Comparison of ENCODE assay signal across 8 mouse cellular contexts in genomic region chr7:110626186-110627098, GRCm38 (mm10). TPM values are rescaled to one million over a fixed set of nuclear protein-coding genes. Genes with fewer than 3 reads are reported as not detected.
DNase-seq lines count a peak whose midpoint lies in the region; ATAC-seq lines count a peak whose summit lies in the region.

No protein-coding gene starts in this region.

- WGBS in hindbrain, embryonic 12.5 days: 5% methylated on average over 28 of the region's 28 CpGs
- 7% methylated on average over 28 of the region's 28 CpGs for WGBS in limb, embryonic 15.5 days
- 14% methylated on average over 28 of the region's 28 CpGs for WGBS in stomach, embryonic 16.5 days

- H3K9me3 ChIP-seq in megakaryocyte, embryonic 14.5 days: no peaks in the 10 kb centered on the region
- H3K9me3 ChIP-seq in hindbrain, embryonic 12.5 days (replicated peaks): no peaks in the 10 kb centered on the region
- H3K9me3 ChIP-seq in limb, embryonic 15.5 days: no peaks in the 10 kb centered on the region
- H3K9me3 ChIP-seq in stomach, embryonic 16.5 days (replicated peaks; ENCODE audit: control insufficient read depth, low read length): no peaks in the 10 kb centered on the region

- no peak overlapping the region for H3K9ac ChIP-seq in hindbrain, embryonic 12.5 days
- H3K9ac ChIP-seq in limb, embryonic 15.5 days: no peak overlapping the region; the same call in 1 of the 2 replicates
- peak overlapping the region; percentile 13; the same call in 1 of the 2 replicates for H3K9ac ChIP-seq in stomach, embryonic 16.5 days (ENCODE audit: low read length)

- H3K36me3 ChIP-seq in megakaryocyte, embryonic 14.5 days (replicated peaks; ENCODE audit: low read length): no peaks in the 10 kb centered on the region
- H3K36me3 ChIP-seq in hindbrain, embryonic 12.5 days: no peaks in the 10 kb centered on the region
- no peaks in the 10 kb centered on the region for H3K36me3 ChIP-seq in limb, embryonic 15.5 days
- no peaks in the 10 kb centered on the region for H3K36me3 ChIP-seq in stomach, embryonic 16.5 days (ENCODE audit: control insufficient read depth, insufficient read depth, low read length)

- DNase-seq in adrenal gland, postnatal 25 days: no peak
- DNase-seq in adrenal gland, postnatal 10 days: no peak

- no peak overlapping the region for H3K27ac ChIP-seq in hindbrain, embryonic 12.5 days
- H3K27ac ChIP-seq in limb, embryonic 15.5 days: no peak overlapping the region
- H3K27ac ChIP-seq in stomach, embryonic 16.5 days (ENCODE audit: low read length): no peak overlapping the region

- ATAC-seq in megakaryocyte, adult 5-6 weeks (ENCODE audit: poor library complexity, severe bottlenecking): no peak
- no peak for ATAC-seq in hindbrain, embryonic 12.5 days (ENCODE audit: low FRiP score)
- ATAC-seq in limb, embryonic 15.5 days (ENCODE audit: insufficient number of reproducible peaks, low FRiP score, low TSS enrichment, low read depth): no peak
- no peak for ATAC-seq in stomach, embryonic 16.5 days (ENCODE audit: insufficient read depth, low FRiP score)
- no peak for ATAC-seq in frontal cortex, adult (ENCODE audit: low TSS enrichment)

- H3K4me3 ChIP-seq in megakaryocyte, embryonic 14.5 days (replicated peaks): peak overlapping the region; percentile 82
- peak overlapping the region; percentile 6; the same call in 1 of the 2 replicates for H3K4me3 ChIP-seq in hindbrain, embryonic 12.5 days
- H3K4me3 ChIP-seq in limb, embryonic 15.5 days: peak overlapping the region; percentile 48
- peak overlapping the region; percentile 54 for H3K4me3 ChIP-seq in stomach, embryonic 16.5 days (replicated peaks; ENCODE audit: low read length)

- peaks cover 95% of the 10 kb centered on the region for H3K27me3 ChIP-seq in megakaryocyte, embryonic 14.5 days (replicated peaks)
- peaks cover 76% of the 10 kb centered on the region for H3K27me3 ChIP-seq in hindbrain, embryonic 12.5 days
- peaks cover 52% of the 10 kb centered on the region for H3K27me3 ChIP-seq in limb, embryonic 15.5 days
- H3K27me3 ChIP-seq in stomach, embryonic 16.5 days (ENCODE audit: control insufficient read depth, insufficient read depth, low read length): peaks cover 13% of the 10 kb centered on the region; the same call in 1 of the 2 replicates

- H3K4me2 ChIP-seq in hindbrain, embryonic 12.5 days (replicated peaks): peak overlapping the region; percentile 78
- H3K4me2 ChIP-seq in limb, embryonic 15.5 days: peak overlapping the region; percentile 75
- peak overlapping the region; percentile 86 for H3K4me2 ChIP-seq in stomach, embryonic 16.5 days (ENCODE audit: low read depth, low read length)

- H3K4me1 ChIP-seq in megakaryocyte, embryonic 14.5 days: peaks cover 55% of the 10 kb centered on the region
- peaks cover 45% of the 10 kb centered on the region for H3K4me1 ChIP-seq in hindbrain, embryonic 12.5 days
- H3K4me1 ChIP-seq in limb, embryonic 15.5 days: peaks cover 55% of the 10 kb centered on the region
- peaks cover 13% of the 10 kb centered on the region for H3K4me1 ChIP-seq in stomach, embryonic 16.5 days (ENCODE audit: control insufficient read depth, insufficient read depth, low read length)

RNA-seq across cellular contexts. Expression of gene Adm, which starts 1.0 kb away (rescaled TPM):
- not detected in 2 replicates for polyA plus RNA-seq in megakaryocyte, embryonic 14.5 days (2012; ENCODE audit: insufficient read depth, low replicate concordance)
- total RNA-seq in megakaryocyte, adult 5-6 weeks (2015): 0.13 TPM in 1 of 2 replicates, not detected in the other
- not detected in 2 replicates for total RNA-seq in megakaryocyte, adult 5-6 weeks (2017)
- 4.0 and 4.2 TPM in 2 replicates for polyA plus RNA-seq in hindbrain, embryonic 12.5 days (2016; fragmentation: Nextera tagmentation; extraction: Ambion mirVana)
- polyA plus RNA-seq in limb, embryonic 15.5 days (2015; fragmentation: Nextera tagmentation; extraction: Ambion mirVana): 7.3 and 7.7 TPM in 2 replicates
- 4.1 and 4.6 TPM in 2 replicates for polyA plus RNA-seq in stomach, embryonic 16.5 days (2015; fragmentation: Nextera tagmentation; extraction: Ambion mirVana)
- total RNA-seq in adrenal gland, postnatal 25 days (2021): 12.6 and 20.1 TPM in 2 replicates
- total RNA-seq in adrenal gland, postnatal 10 days (2021): 10 to 100 TPM; 18.0 to 18.4 TPM

RNA-seq across cellular contexts. Expression of gene Sbf2, which starts 11.7 kb away (rescaled TPM):
- polyA plus RNA-seq in megakaryocyte, embryonic 14.5 days (2012; ENCODE audit: insufficient read depth, low replicate concordance): 0.55 TPM in 1 of 2 replicates, not detected in the other
- 4.3 and 4.6 TPM in 2 replicates for total RNA-seq in megakaryocyte, adult 5-6 weeks (2015)
- 2.2 and 2.5 TPM in 2 replicates for total RNA-seq in megakaryocyte, adult 5-6 weeks (2017)
- polyA plus RNA-seq in hindbrain, embryonic 12.5 days (2016; fragmentation: Nextera tagmentation; extraction: Ambion mirVana): 56.0 and 61.8 TPM in 2 replicates
- polyA plus RNA-seq in limb, embryonic 15.5 days (2015; fragmentation: Nextera tagmentation; extraction: Ambion mirVana): 26.2 and 29.2 TPM in 2 replicates
- 28.4 and 31.6 TPM in 2 replicates for polyA plus RNA-seq in stomach, embryonic 16.5 days (2015; fragmentation: Nextera tagmentation; extraction: Ambion mirVana)
- 37.3 and 57.0 TPM in 2 replicates for total RNA-seq in adrenal gland, postnatal 25 days (2021)
- 10 to 100 TPM; 52.8 to 57.7 TPM for total RNA-seq in adrenal gland, postnatal 10 days (2021)

Comparison
In these comparisons a context has a peak if more than half of its experiments do, and no peak if none do; other contexts are left out.
1. H3K4me3 ChIP-seq: peak in every context shown above with its lines; median percentile 82 in megakaryocyte, embryonic 14.5 days; 54 in stomach, embryonic 16.5 days; 48 in limb, embryonic 15.5 days; 6 in hindbrain, embryonic 12.5 days.
2. RNA of gene Sbf2, which starts 11.7 kb away (polyA plus RNA-seq): 56.0 to 61.8 TPM in hindbrain, embryonic 12.5 days, 28.4 to 31.6 TPM in stomach, embryonic 16.5 days and 26.2 to 29.2 TPM in limb, embryonic 15.5 days; 0.55 TPM in megakaryocyte, embryonic 14.5 days; every median in the first group is over 10 times any median in the second.
3. Peak in every context shown above with its lines, with median percentiles within 50 percentile points of each other: H3K4me2 ChIP-seq.